In genomic region chr14:59597398-59598259, GRCm38 (mm10) we compare ENCODE assay signal across 8 mouse cellular contexts. TPM values are rescaled to one million over a fixed set of nuclear protein-coding genes. Genes with fewer than 3 reads are reported as not detected.
DNase-seq lines count a peak whose midpoint lies in the region; ATAC-seq and TF ChIP-seq lines count a peak whose summit lies in the region.

Gene Cdadc1 (minus strand): TSS chr14:59597959.

- peak within 1 kb of the TSS; percentile 97 for H3K4me3 ChIP-seq in embryonic facial prominence, embryonic 13.5 days
- H3K4me3 ChIP-seq in heart, adult 2 months, result peak within 1 kb of the TSS; percentile 96
- peak within 1 kb of the TSS; percentile 93 for H3K4me3 ChIP-seq in limb, embryonic 13.5 days
- peak within 1 kb of the TSS; percentile 94 for H3K4me3 ChIP-seq in midbrain, embryonic 16.5 days (ENCODE audit: low read depth, low read length)

- intact Hi-C loops in heart, adult 2 months (cut with DNase I), result loop anchor here (1.0 to 10.0 kb wide), 2 partner anchors 396 to 667 kb away; partner anchors contain the start of genes Mtmr6 and Rcbtb1

- H3K27me3 ChIP-seq in embryonic facial prominence, embryonic 13.5 days, result no peaks in the 10 kb centered on the region
- H3K27me3 ChIP-seq in heart, adult 2 months (ENCODE audit: control insufficient read depth, insufficient read depth, low read length), result no peaks in the 10 kb centered on the region
- peaks cover 6% of the 10 kb centered on the region; the same call in 1 of the 2 replicates for H3K27me3 ChIP-seq in limb, embryonic 13.5 days
- peaks cover 3% of the 10 kb centered on the region; the same call in 1 of the 2 replicates for H3K27me3 ChIP-seq in midbrain, embryonic 16.5 days (ENCODE audit: control insufficient read depth, insufficient read depth, low read depth, low read length)

- TF ChIP-seq POLR2A in heart, adult 2 months (IDR thresholded peaks at IDR 0.05; ENCODE audit: insufficient read depth, low read depth, low read length), result peak; percentile 91

- H3K9ac ChIP-seq in embryonic facial prominence, embryonic 13.5 days, result peak within 1 kb of the TSS; percentile 91
- H3K9ac ChIP-seq in heart, adult 2 months (ENCODE audit: low read depth, low read length), result peak within 1 kb of the TSS; percentile 92
- H3K9ac ChIP-seq in limb, embryonic 13.5 days, result peak within 1 kb of the TSS; percentile 90
- peak within 1 kb of the TSS; percentile 94 for H3K9ac ChIP-seq in midbrain, embryonic 16.5 days (ENCODE audit: low read depth, low read length)

- H3K9me3 ChIP-seq in embryonic facial prominence, embryonic 13.5 days, result no peaks in the 10 kb centered on the region
- H3K9me3 ChIP-seq in limb, embryonic 13.5 days, result no peaks in the 10 kb centered on the region
- no peaks in the 10 kb centered on the region for H3K9me3 ChIP-seq in midbrain, embryonic 16.5 days (replicated peaks; ENCODE audit: control insufficient read depth, low read length, poor library complexity, severe bottlenecking)

- H3K27ac ChIP-seq in embryonic facial prominence, embryonic 13.5 days, result peak within 1 kb of the TSS; percentile 77
- peak within 1 kb of the TSS; percentile 94 for H3K27ac ChIP-seq in heart, adult 2 months
- H3K27ac ChIP-seq in limb, embryonic 13.5 days, result peak within 1 kb of the TSS; percentile 40; the same call in 1 of the 2 replicates
- H3K27ac ChIP-seq in midbrain, embryonic 16.5 days (ENCODE audit: low read length), result peak within 1 kb of the TSS; percentile 75

- WGBS in embryonic facial prominence, embryonic 13.5 days, result under 1% methylated on average over 47 of the region's 48 CpGs
- under 1% methylated on average over 47 of the region's 48 CpGs for WGBS in heart, adult 2 months
- WGBS in limb, embryonic 13.5 days, result under 1% methylated on average over 43 of the region's 48 CpGs
- under 1% methylated on average over 47 of the region's 48 CpGs for WGBS in midbrain, embryonic 16.5 days

- H3K4me2 ChIP-seq in embryonic facial prominence, embryonic 13.5 days, result peak within 1 kb of the TSS; percentile 89
- H3K4me2 ChIP-seq in limb, embryonic 13.5 days (replicated peaks), result peak within 1 kb of the TSS; percentile 92
- peak within 1 kb of the TSS; percentile 96 for H3K4me2 ChIP-seq in midbrain, embryonic 16.5 days (ENCODE audit: low read length)

- H3K79me2 ChIP-seq in heart, adult 2 months (replicated peaks; ENCODE audit: control insufficient read depth, insufficient read depth, low read length), result no peaks in the 10 kb centered on the region; the same call in 1 of the 2 replicates

- H3K4me1 ChIP-seq in embryonic facial prominence, embryonic 13.5 days, result peaks cover 7% of the 10 kb centered on the region
- peaks cover 1% of the 10 kb centered on the region; the same call in 1 of the 2 replicates for H3K4me1 ChIP-seq in heart, adult 2 months (ENCODE audit: control insufficient read depth, insufficient read depth, low read length)
- H3K4me1 ChIP-seq in limb, embryonic 13.5 days, result peaks cover 8% of the 10 kb centered on the region
- peaks cover 14% of the 10 kb centered on the region for H3K4me1 ChIP-seq in midbrain, embryonic 16.5 days (ENCODE audit: control insufficient read depth, insufficient read depth, low read length)

- peak; percentile 87 for DNase-seq in 3134 (ENCODE audit: extremely low read depth, insufficient read length, low spot score)
- peak; percentile 94 to 95 for DNase-seq in adrenal gland, postnatal 36 days
- peak; percentile 94 to 99 for DNase-seq in heart, adult 2 months
- peak; percentile 92 to 97 for DNase-seq in kidney, adult 8-10 months
- DNase-seq in spleen, postnatal 10 days (ENCODE audit: low spot score in 2 of 2), result peak; percentile 96 to 99

- peak; percentile 70; the same call in 1 of the 2 replicates for TF ChIP-seq EP300 in heart, adult 2 months (IDR thresholded peaks at IDR 0.05; ENCODE audit: insufficient read depth, low read depth, low read length)

- peak; percentile 88 for ATAC-seq in embryonic facial prominence, embryonic 13.5 days (ENCODE audit: insufficient number of reproducible peaks, insufficient read depth, low FRiP score, low TSS enrichment, low read depth)
- ATAC-seq in limb, embryonic 13.5 days (ENCODE audit: low FRiP score, low read depth), result peak; percentile 92
- peak; percentile 94 for ATAC-seq in midbrain, embryonic 16.5 days

- peak; percentile 20 for TF ChIP-seq CTCF in heart, adult 2 months (IDR thresholded peaks at IDR 0.05)

- H3K36me3 ChIP-seq in embryonic facial prominence, embryonic 13.5 days, result peaks cover 4% of the 10 kb centered on the region; the same call in 1 of the 2 replicates
- peaks cover 4% of the 10 kb centered on the region for H3K36me3 ChIP-seq in heart, adult 2 months (ENCODE audit: control insufficient read depth, insufficient read depth, low read length)
- peaks cover 8% of the 10 kb centered on the region for H3K36me3 ChIP-seq in limb, embryonic 13.5 days
- no peaks in the 10 kb centered on the region for H3K36me3 ChIP-seq in midbrain, embryonic 16.5 days (ENCODE audit: control insufficient read depth, insufficient read depth, low read length)

RNA-seq across cellular contexts. Expression of gene Cdadc1, which starts in this region (rescaled TPM):
- 10 to 100 TPM; 66.3 to 74.2 TPM for total RNA-seq in adrenal gland, postnatal 36 days (2021)
- polyA plus RNA-seq in embryonic facial prominence, embryonic 13.5 days (2015; fragmentation: Nextera tagmentation; extraction: Ambion mirVana), result 29.5 and 38.6 TPM in 2 replicates
- total RNA-seq in heart, adult 2 months (2021), result 10 to 100 TPM; 43.9 to 50.4 TPM
- 8.0 and 12.0 TPM in 2 replicates for polyA plus RNA-seq in heart, adult 2 months (2012; rRNA removed)
- 35.0 and 35.1 TPM in 2 replicates for polyA plus RNA-seq in limb, embryonic 13.5 days (2015; fragmentation: Nextera tagmentation; extraction: Ambion mirVana)
- polyA plus RNA-seq in midbrain, embryonic 16.5 days (2015; fragmentation: Nextera tagmentation; extraction: Ambion mirVana), result 31.8 and 33.6 TPM in 2 replicates

Comparison
In these comparisons a context has a peak if more than half of its experiments do, and no peak if none do; other contexts are left out.
1. Peak in every context shown above with its lines: DNase-seq, ATAC-seq, H3K4me3 ChIP-seq and H3K27ac ChIP-seq.
2. H3K27ac ChIP-seq: peak in every context shown above with its lines; median percentile 94 in heart, adult 2 months; 77 in embryonic facial prominence, embryonic 13.5 days; 75 in midbrain, embryonic 16.5 days; 40 in limb, embryonic 13.5 days.